Mouse (Mus musculus) G1E-ER4 (cell line): ENCODE measurements around the gene Ripk3. TPM values are rescaled to one million over a fixed set of nuclear protein-coding genes. Genes with fewer than 3 reads are reported as not detected.

ENCODE experiments used
- GATA1 ChIP-seq: IDR thresholded peaks from one replicate; pipeline ENCODE4 v1.8.0; 2012; ENCODE audit warnings: low read length, inconsistent platforms
- polyA plus RNA-seq: library from polyadenylated mRNA; stranded (reverse); fragments of >175 nt; gene quantifications from 2 replicates; pipeline ENCODE4 v1.2.3, GENCODE M21; 2012

Gene Ripk3
- polyA plus RNA-seq, 1 experiment: 0.29 TPM

DNA sequence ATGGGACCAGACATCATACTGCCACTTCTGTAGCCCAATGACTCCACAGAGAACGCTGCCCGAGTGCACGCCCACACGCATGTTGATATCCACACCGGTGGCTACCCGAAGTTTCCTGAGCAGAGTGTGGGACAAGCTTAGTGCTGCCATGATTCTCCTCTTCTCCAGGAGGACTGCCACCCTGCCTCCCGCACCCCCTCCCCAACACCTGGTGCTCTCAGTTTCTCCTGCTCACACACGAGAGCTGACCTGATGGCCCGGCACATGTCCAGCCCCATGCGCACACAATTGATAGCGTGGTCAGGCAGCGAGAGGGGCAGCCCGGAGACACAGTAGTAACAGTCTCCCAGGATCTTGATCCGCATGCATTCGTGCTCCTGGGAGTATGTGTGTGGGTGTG lies 10.0 kb downstream of the Ripk3 start:
- no peak for TF ChIP-seq GATA1

DNA sequence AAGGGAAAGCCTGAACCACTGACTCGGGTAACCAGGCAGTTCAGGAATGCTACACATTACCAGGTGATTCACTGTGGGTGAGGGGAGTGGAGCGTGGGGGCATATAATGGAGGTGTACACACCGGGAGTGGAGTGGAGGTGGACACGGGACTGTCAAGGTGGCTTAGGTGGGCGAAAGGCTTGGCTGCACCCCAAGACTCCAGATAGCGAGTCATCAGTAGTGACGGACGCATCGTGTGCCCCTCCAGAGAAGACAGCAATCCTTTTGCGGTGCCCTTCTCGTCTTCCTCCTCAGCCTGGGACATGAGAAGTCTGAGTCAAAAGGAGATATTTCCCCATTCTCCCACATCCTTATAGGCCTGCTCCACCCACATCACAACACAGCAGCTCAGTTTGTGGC lies 10.9 kb downstream of the Ripk3 start:
- no peak for TF ChIP-seq GATA1

GRCm38 (mm10) chr14:55777176-55777575 lies 11.5 kb downstream of the Ripk3 start:
- TF ChIP-seq GATA1: no peak

DNA sequence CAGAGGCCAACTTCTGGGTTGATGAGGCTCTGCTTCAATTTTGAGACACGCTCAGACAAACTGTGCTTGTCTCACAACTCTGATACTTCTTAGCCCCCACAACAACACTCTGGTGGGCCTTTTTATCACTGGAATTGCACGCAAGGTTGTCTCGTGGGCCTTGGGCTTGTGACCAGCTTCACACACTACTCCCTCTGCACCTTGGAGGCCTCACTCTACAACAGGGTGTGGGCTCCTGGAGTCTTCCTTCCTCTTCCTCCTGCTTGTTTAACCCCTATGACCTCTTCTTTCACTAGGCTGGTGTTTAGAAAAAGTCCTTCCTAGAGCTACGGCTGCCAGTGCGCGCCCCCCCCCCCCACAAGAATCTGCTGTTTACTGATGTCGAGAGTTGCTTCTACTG lies 12.0 kb downstream of the Ripk3 start:
- TF ChIP-seq GATA1: no peak

GRCm38 (mm10) chr14:55769087-55769703 lies 19.5 kb downstream of the Ripk3 start:
- peak; percentile 49 for TF ChIP-seq GATA1

GRCm38 (mm10) chr14:55768555-55768954 lies 20.1 kb downstream of the Ripk3 start:
- TF ChIP-seq GATA1: no peak

DNA sequence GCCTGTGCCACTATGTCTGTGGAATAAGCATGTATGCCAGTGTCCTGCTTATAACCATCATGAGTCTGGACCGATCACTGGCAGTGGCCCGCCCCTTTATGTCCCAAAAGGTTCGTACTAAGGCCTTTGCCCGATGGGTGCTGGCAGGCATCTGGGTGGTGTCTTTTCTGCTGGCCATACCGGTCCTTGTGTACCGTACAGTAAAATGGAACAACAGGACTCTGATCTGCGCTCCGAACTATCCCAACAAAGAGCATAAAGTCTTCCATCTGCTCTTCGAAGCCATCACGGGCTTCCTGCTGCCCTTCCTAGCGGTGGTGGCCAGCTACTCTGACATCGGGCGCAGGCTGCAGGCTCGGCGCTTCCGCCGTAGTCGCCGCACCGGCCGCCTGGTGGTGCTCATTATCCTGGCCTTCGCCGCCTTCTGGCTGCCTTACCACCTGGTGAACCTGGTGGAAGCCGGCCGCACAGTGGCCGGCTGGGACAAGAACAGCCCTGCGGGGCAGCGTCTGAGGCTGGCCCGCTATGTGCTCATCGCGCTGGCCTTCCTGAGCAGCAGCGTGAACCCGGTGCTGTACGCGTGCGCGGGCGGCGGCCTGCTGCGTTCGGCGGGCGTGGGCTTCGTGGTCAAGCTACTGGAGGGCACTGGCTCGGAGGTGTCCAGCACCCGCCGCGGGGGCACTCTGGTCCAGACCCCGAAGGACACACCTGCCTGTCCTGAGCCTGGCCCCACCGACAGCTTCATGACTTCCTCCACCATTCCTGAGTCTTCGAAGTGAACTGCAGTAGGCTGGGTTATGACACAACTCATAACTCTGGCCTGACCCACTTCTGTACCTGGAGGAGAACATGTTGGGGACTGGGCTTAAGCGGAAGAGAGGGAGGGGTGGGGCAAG lies 20.9 kb downstream of the Ripk3 start:
- TF ChIP-seq GATA1: no peak

DNA sequence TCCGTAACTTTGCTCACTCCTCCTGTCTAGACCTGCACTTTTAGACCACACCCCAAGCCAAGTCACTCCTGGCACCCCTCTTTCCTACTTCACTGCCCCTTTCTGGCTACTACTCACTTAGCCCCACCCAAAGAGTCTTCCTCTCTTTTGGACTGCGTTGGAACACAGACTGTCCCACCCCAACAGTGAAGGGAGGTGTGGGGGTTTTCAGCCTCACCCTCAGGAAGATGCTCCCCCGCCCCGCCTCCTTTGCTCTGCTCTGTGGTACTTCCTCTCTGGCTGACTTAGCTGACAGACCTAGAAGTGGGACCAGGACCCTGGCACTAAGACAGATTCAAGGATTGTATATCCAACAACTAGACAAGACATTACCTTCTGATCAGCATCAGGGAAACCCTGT lies 23.0 kb downstream of the Ripk3 start, which contains the start of gene Ltb4r1:
Gene Ltb4r1 (plus strand): TSS at position 267 of the 400 bp plus-strand sequence.
- no peak for TF ChIP-seq GATA1

DNA sequence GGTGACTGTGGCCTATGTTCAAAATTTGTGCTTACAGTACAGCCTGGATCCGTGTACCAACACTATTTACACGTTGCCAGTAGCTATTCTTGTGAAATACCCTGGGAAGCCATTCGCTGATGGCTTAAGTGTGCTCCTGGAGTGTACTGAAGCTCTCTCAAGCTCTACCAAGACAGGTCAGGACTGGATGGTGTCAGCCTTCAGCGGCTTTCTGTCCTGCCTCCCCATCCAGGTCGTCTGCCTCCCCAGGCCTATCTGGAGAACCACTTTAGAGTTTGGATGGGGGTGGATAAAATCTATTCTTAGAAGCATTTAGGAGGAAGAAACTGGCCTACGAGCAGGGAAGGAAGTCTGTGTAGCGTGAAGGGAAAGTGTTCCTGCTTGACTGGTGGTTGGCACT lies 25.5 kb downstream of the Ripk3 start:
- TF ChIP-seq GATA1: no peak

GRCm38 (mm10) chr14:55762001-55762821 lies 26.5 kb downstream of the Ripk3 start:
- TF ChIP-seq GATA1: no peak

DNA sequence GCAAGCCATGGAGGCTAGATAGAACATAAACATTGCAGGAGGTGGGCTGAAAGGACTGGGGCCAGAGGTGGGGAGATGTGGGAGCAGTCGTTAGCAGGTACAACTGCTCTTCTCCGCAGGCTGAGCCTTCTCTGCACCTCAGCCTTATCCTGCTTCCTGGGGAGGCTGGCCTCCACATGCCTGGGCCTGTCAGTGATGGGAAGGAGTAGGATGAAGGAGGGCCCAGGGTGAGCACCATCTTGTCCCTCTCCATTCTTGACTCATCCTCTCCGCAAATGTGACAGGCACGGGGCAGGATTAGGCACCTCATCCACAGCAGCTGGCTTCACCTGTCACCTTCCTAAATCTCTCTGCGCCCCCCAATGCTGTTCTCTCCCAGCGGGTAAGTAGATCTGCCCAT lies 27.5 kb downstream of the Ripk3 start, which contains the start of gene Ltb4r2:
Gene Ltb4r2 (plus strand): TSS at position 266 of the 400 bp plus-strand sequence.
- no peak for TF ChIP-seq GATA1

DNA sequence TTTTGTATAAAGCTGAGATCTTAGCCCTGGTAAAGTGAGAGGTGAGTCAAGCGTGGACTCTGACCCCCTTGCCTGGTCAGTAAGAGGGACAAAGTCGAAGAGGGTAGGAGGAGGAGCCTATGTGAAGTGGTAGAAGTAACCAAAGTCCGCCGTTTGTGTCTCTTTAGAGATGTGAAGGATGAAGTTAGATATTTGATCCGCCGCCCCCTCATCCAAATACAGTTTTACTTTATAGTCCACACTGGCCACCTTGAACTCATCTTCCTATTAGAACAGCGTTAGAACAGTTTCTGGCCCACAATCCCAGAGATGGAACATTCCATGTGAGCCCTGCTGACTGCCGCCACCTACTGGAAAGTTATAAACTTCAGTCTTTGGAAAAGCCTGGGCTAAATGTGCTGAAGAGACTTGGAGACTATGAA lies 30.3 kb downstream of the Ripk3 start, which contains the start of gene Cideb:
Gene Cideb (minus strand): TSS at position 96 of the 422 bp plus-strand sequence.
- TF ChIP-seq GATA1: no peak

GRCm38 (mm10) chr14:55757566-55757965 lies 31.1 kb downstream of the Ripk3 start:
- no peak for TF ChIP-seq GATA1

DNA sequence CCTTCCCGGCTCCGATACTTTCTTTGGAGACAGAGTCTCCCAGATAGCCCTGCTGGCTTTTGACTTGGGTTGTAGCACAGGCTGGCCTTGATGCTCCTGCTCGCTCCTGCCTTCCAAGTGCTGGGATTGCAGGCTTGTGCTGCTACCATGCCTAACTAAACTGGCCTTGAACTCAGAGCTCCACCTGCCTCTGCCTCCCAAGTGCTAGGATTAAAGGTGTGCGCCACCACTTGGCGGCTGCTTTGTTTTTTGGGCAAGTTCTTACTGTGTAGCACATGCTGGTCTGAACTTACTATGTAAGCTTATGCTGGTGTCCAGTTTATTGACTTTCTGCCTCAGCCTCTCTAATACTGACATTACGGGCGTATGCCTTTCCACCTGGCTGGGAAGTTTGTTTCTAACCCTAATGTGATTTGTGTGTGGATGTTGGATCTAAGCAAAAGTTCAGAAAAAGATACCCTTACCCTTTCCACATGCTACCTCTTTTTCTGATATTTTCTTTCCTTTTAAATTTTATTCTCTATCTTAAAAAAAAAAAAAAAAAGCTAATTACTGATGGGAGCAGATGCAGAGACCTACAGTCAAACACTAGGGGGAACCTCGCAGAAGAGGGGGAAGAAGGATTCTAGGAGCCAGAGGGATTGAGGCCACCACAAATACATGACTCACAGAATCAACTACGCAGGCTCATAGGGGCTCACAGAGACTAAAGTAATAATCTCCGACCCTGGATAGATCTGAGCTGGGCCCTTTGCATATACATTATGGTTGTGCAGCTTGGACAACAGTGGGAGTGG lies 41.4 kb downstream of the Ripk3 start:
- no peak for TF ChIP-seq GATA1

DNA sequence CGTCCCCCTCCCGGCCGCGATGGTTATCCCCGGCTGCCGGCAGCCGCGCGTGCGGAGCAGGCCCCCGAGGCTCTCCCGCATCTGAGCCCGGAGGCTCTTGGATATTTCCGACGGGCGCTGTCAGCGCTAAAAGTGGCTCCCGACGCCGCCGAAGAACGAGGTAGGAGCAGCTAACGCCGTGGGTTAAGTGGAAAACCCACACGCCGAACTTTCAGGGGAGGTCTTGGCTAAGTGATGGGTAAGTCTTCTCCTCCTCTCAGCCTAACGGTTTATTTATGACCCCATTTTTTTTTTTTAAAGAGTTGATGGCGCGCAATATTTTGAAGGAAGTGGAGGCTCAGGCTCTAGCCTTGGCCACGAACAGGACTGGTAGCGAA lies 42.8 kb downstream of the Ripk3 start:
- TF ChIP-seq GATA1: no peak
